Mouse (Mus musculus) olfactory bulb, adult 2 months (tissue): ENCODE data around the gene Bbs9.

Experiments
- CTCF ChIP-seq: fragments of 200-500 bp; IDR thresholded peaks from 2 replicates; pipeline ENCODE4 v1.5.1; 2012; ENCODE audit warnings: low read depth, mild to moderate bottlenecking, low read length, moderate library complexity; ENCODE audit not compliant: insufficient read depth
- POLR2A ChIP-seq: fragments of 200-500 bp; IDR thresholded peaks from 2 replicates; pipeline ENCODE4 v1.6.1; 2012; ENCODE audit warnings: mild to moderate bottlenecking, low read depth, low read length, moderate library complexity; ENCODE audit not compliant: insufficient read depth

GRCm38 (mm10) chr9:22672937-22673336 lies 197.4 kb downstream of the Bbs9 start:
- TF ChIP-seq CTCF (no peak), POLR2A (no peak)
